Mouse (Mus musculus) liver, embryonic 18 days (tissue): ENCODE results near the gene Zdhhc19. TPM values are rescaled to one million over a fixed set of nuclear protein-coding genes. Genes with fewer than 3 reads are reported as not detected.

Source experiments
- polyA plus RNA-seq: library from polyadenylated mRNA; depleted of rRNA; stranded (reverse); fragments of >200 nt; gene quantifications from 2 replicates; pipeline ENCODE4 v1.2.3, GENCODE M21; 2012; rRNA removed

The Zdhhc19 gene
- not detected in 2 replicates for polyA plus RNA-seq

GRCm38 (mm10) chr16:32495965-32496364, at the start of gene Zdhhc19:
Gene Zdhhc19, plus strand, starts transcription at chr16:32496265.

GRCm38 (mm10) chr16:32487234-32488111, 8.6 kb upstream of the Zdhhc19 start, which contains the start of gene Slc51a:
Gene Slc51a, minus strand, starts transcription at chr16:32487879.

DNA sequence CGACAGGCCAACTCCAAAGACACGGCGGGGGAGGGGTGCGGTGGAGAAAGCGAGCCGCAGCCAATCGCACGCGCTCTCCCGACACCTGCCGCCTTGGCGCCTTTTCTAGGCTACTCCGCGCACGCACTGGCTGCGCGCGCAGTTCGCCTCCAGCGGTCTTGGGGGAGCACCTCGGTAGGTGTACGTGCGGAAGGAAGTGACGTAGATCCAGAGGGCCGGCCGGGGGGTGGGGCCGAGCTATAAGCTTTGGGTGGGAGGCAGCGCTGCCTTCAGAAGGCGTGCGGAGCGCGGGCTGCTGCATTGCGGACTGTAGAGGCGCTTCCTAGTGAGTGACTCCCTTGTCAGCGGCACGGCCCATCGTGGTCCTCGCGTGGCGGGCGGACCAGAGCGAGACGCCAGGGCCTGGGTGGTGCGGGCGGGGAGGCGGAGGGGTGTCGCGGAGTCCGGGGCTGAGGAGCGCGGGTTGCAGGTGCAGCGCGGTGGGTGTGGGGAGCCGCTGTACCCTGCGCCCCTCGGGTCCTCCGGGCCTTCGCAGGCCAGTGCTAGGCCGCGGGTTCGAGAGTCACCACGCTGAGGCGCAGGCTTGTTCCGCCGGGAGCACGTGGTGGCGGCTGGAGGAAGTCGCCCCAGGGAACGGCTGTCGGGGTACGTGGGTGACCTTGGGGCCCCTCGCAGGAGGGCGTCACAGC, 112.8 kb downstream of the Zdhhc19 start, which contains the start of gene Tfrc:
Tfrc (plus strand) TSS at position 209 of the 689 bp plus-strand sequence.

Other genes with a start within 250 kb of the Zdhhc19 start
- 2.7 and 3.1 TPM in 2 replicates for gene Fbxo45, start 249.1 kb upstream of the Zdhhc19 start, polyA plus RNA-seq
- gene Wdr53, start 249.0 kb upstream of the Zdhhc19 start, polyA plus RNA-seq, result 6.8 and 7.7 TPM in 2 replicates
- not detected in 2 replicates for gene Smco1, start 224.8 kb upstream of the Zdhhc19 start, polyA plus RNA-seq
- 3.6 and 4.1 TPM in 2 replicates for gene Rnf168, start 218.8 kb upstream of the Zdhhc19 start, polyA plus RNA-seq
- 5.2 and 7.5 TPM in 2 replicates for gene Ubxn7, start 164.0 kb upstream of the Zdhhc19 start, polyA plus RNA-seq
- 0.04 TPM in 1 of 2 replicates, not detected in the other for gene Tm4sf19, start 95.8 kb upstream of the Zdhhc19 start, polyA plus RNA-seq
- 3.7 and 4.5 TPM in 2 replicates for gene Tctex1d2, start 76.6 kb upstream of the Zdhhc19 start, polyA plus RNA-seq
- gene Pcyt1a, start 65.3 kb upstream of the Zdhhc19 start, polyA plus RNA-seq, result 18.9 and 19.7 TPM in 2 replicates
- gene Slc51a, start 8.4 kb upstream of the Zdhhc19 start, polyA plus RNA-seq, result 0.06 and 0.10 TPM in 2 replicates
- 98.8 and 109 TPM in 2 replicates for gene Tfrc, start 112.7 kb downstream of the Zdhhc19 start, polyA plus RNA-seq
- gene Tnk2, start 147.6 kb downstream of the Zdhhc19 start, polyA plus RNA-seq, result 7.6 and 8.7 TPM in 2 replicates
- gene Muc4, start 239.6 kb downstream of the Zdhhc19 start, polyA plus RNA-seq, result 0.27 and 0.41 TPM in 2 replicates